Mouse (Mus musculus) CH12.LX (cell line): ENCODE results near the gene Minpp1. TPM values are rescaled to one million over a fixed set of nuclear protein-coding genes. Genes with fewer than 3 reads are reported as not detected.

Experiments used
- DNase-seq: peaks from one replicate; pipeline ENCODE4 v3.0.0-alpha.2; 2013; ENCODE audit errors: extremely low read depth
- H3K27ac ChIP-seq: 2 replicates; pipeline ENCODE4 v1.5.1; 2012; ENCODE audit warnings: low read depth, mild to moderate bottlenecking, control low read depth, moderate library complexity; ENCODE audit not compliant: insufficient read depth
- H3K27me3 ChIP-seq: replicated peaks from 2 replicates; pipeline ENCODE3; 2012; ENCODE audit warnings: inconsistent platforms
- H3K36me3 ChIP-seq, 2 experiments: replicated peaks in 1 of 2; 2 replicates each; pipeline versions ENCODE3 to v1.6.1; 2012; ENCODE audit warnings: inconsistent platforms in 1 of 2, low read length in 1 of 2, mild to moderate bottlenecking in 1 of 2, mixed read lengths in 1 of 2, moderate library complexity in 1 of 2; ENCODE audit not compliant: control insufficient read depth in 1 of 2, insufficient read depth in 1 of 2
- H3K4me1 ChIP-seq, 2 experiments: 2 replicates each; pipeline ENCODE4 v1.6.1; 2012; ENCODE audit warnings: inconsistent platforms in 1 of 2, moderate library complexity in 1 of 2; ENCODE audit not compliant: insufficient read depth in 2 of 2, control insufficient read depth in 1 of 2
- H3K4me2 ChIP-seq: 2 replicates; pipeline ENCODE4 v1.6.1; 2012; ENCODE audit warnings: low read depth, mild to moderate bottlenecking, control low read depth; ENCODE audit not compliant: poor library complexity, insufficient read depth, severe bottlenecking
- H3K4me3 ChIP-seq, 3 experiments: fragments of 150-350 bp in 1 of 3; sonication (generic) in 1 of 3; replicated peaks in 1 of 3; 2 replicates each; pipeline versions ENCODE3 to v1.5.1; 2011 to 2012; ENCODE audit warnings: low read depth in 2 of 3, low read length in 2 of 3, mild to moderate bottlenecking in 2 of 3, moderate library complexity in 2 of 3, control low read depth in 1 of 3, improper control_type of control experiment in 1 of 3, inconsistent platforms in 1 of 3, mixed read lengths in 1 of 3; ENCODE audit not compliant: poor library complexity in 1 of 3
- H3K79me2 ChIP-seq: replicated peaks from 2 replicates; pipeline ENCODE4 v1.6.1; 2012; ENCODE audit warnings: mild to moderate bottlenecking, moderate library complexity; ENCODE audit not compliant: control insufficient read depth, poor library complexity, insufficient read depth, severe bottlenecking; ENCODE audit errors: extremely low read depth
- H3K9ac ChIP-seq: 2 replicates; pipeline ENCODE4 v1.6.1; 2012; ENCODE audit warnings: low read depth, mild to moderate bottlenecking, control low read depth, moderate library complexity; ENCODE audit not compliant: insufficient read depth
- H3K9me3 ChIP-seq: replicated peaks from 2 replicates; pipeline ENCODE3; 2012; ENCODE audit warnings: low read length, inconsistent platforms, mixed read lengths
- CTCF ChIP-seq, 2 experiments: IDR thresholded peaks in 1 of 2; conservative IDR thresholded peaks in 1 of 2; 2 replicates each; pipeline ENCODE4 v1.5.1; 2011 to 2012; ENCODE audit warnings: low read depth in 2 of 2, low read length in 2 of 2, improper control_type of control experiment in 1 of 2, inconsistent platforms in 1 of 2, mild to moderate bottlenecking in 1 of 2, moderate library complexity in 1 of 2
- E2F4 ChIP-seq: IDR thresholded peaks from 2 replicates; pipeline ENCODE4 v1.6.1; 2011; ENCODE audit warnings: low read depth, low read length, improper control_type of control experiment; ENCODE audit not compliant: insufficient replicate concordance
- HCFC1 ChIP-seq: IDR thresholded peaks from 2 replicates; pipeline ENCODE4 v1.6.1; 2012; ENCODE audit warnings: low read depth, mild to moderate bottlenecking, inconsistent platforms, low read length, improper control_type of control experiment
- JUN ChIP-seq: IDR thresholded peaks from 2 replicates; pipeline ENCODE4 v1.6.1; 2011; ENCODE audit warnings: low read depth, mild to moderate bottlenecking, low read length, improper control_type of control experiment, moderate library complexity; ENCODE audit not compliant: insufficient read depth
- MAZ ChIP-seq: IDR thresholded peaks from 2 replicates; pipeline ENCODE4 v1.6.1; 2012; ENCODE audit warnings: low read depth, mild to moderate bottlenecking, inconsistent platforms, low read length, improper control_type of control experiment, moderate library complexity
- MYC ChIP-seq: IDR thresholded peaks from 2 replicates; pipeline ENCODE4 v1.6.1; 2011; ENCODE audit warnings: low read depth, mild to moderate bottlenecking, improper control_type of control experiment, low read length
- POLR2AphosphoS2 ChIP-seq: IDR thresholded peaks from 2 replicates; pipeline ENCODE4 v1.6.1; 2011; ENCODE audit warnings: low read depth, low read length, improper control_type of control experiment
- RAD21 ChIP-seq: IDR thresholded peaks from 2 replicates; pipeline ENCODE4 v1.6.1; 2011; ENCODE audit warnings: low read depth, mild to moderate bottlenecking, low read length, improper control_type of control experiment, moderate library complexity
- RCOR1 ChIP-seq: conservative IDR thresholded peaks from 2 replicates; pipeline ENCODE4 v1.6.1; 2012; ENCODE audit warnings: low read depth, mild to moderate bottlenecking, inconsistent platforms, low read length, improper control_type of control experiment
- UBTF ChIP-seq: IDR thresholded peaks from 2 replicates; pipeline ENCODE4 v1.6.1; 2012; ENCODE audit warnings: low read depth, mild to moderate bottlenecking, inconsistent platforms, low read length, improper control_type of control experiment, moderate library complexity
- USF2 ChIP-seq: conservative IDR thresholded peaks from 2 replicates; pipeline ENCODE4 v1.6.1; 2011; ENCODE audit warnings: low read depth, low read length, improper control_type of control experiment
- ZC3H11A ChIP-seq: IDR thresholded peaks from 2 replicates; pipeline ENCODE4 v1.6.1; 2012; ENCODE audit warnings: low read depth, mild to moderate bottlenecking, inconsistent platforms, low read length, improper control_type of control experiment
- ZMIZ1 ChIP-seq: IDR thresholded peaks from 2 replicates; pipeline ENCODE4 v1.6.1; 2012; ENCODE audit warnings: low read depth, mild to moderate bottlenecking, inconsistent platforms, low read length, improper control_type of control experiment
- dilution Hi-C: fragments of 300-500 bp; cut with MboI; formaldehyde crosslinking; loops from 2 replicates; pipeline ENCODE4 v1.14.3; 2020; ENCODE audit warnings: low sequenced_read_pairs; ENCODE audit not compliant: extremely low pct_unique_long_range_greater_than_20kb, extremely low pct_ligation_motif_present
- in situ Hi-C: fragments of 300-500 bp; cut with MboI; formaldehyde crosslinking; loops from 3 replicates; pipeline ENCODE4 v1.14.3; 2019; ENCODE audit warnings: low sequenced_read_pairs, low pct_ligation_motif_present, low pct_unique_long_range_greater_than_20kb, mixed read lengths
- polyA plus RNA-seq: library from polyadenylated mRNA; unstranded; fragments of >175 nt; gene quantifications from 2 replicates; pipeline ENCODE4 v1.2.1, GENCODE M21; 2012; ENCODE audit warnings: low read depth; ENCODE audit not compliant: insufficient read length
- total RNA-seq, 2 experiments: library from RNA; depleted of rRNA; stranded (reverse); fragments of 300-350 nt in 1 of 2; fragments of >200 nt in 1 of 2; gene quantifications; 2 replicates each; pipeline ENCODE4 v1.2.3; 2012 to 2014

Minpp1 gene
- total and polyA plus RNA-seq, 3 experiments = 50.5 to 73.2 (median 50.7) TPM

- in situ Hi-C loops = no loop called here
- Histone ChIP-seq H3K4me2 (no peak overlapping the region), H3K27me3 (no peaks in the 10 kb centered on the region), H3K36me3 (peaks cover 38 to 87% of the 10 kb centered on the region in 2 experiments), H3K4me1 (no peaks in the 10 kb centered on the region), H3K4me3 (no peak overlapping the region), H3K27ac (no peak overlapping the region), H3K9ac (no peak overlapping the region), H3K9me3 (peaks cover 8% of the 10 kb centered on the region), H3K79me2 (peaks cover 4% of the 10 kb centered on the region)
- dilution Hi-C loops = no loop called here
- TF ChIP-seq RAD21 (peak; percentile 8), MAZ (no peak), CTCF (conservative IDR thresholded peaks at IDR 0.05 in 1 of 2, IDR thresholded peaks at IDR 0.05 in 1 of 2; ENCODE audit: low read depth in 2 of 2, low read length in 2 of 2) (peak; percentile 17 to 41; a peak in 2 of 4 replicates), MYC (no peak), UBTF (no peak), HCFC1 (no peak)
- DNase-seq = no peak
These were observed 26.9 kb downstream of the Minpp1 start for GRCm38 (mm10) chr19:32512518-32512917.

- no peak for DNase-seq
- no peaks in the 10 kb centered on the region for H3K79me2 ChIP-seq
- H3K27me3 ChIP-seq = no peaks in the 10 kb centered on the region
- no peak overlapping the region for H3K4me3 ChIP-seq
- peaks cover 8% of the 10 kb centered on the region for H3K9me3 ChIP-seq
- no peak for TF ChIP-seq USF2
- TF ChIP-seq RCOR1 = no peak
- no peak for TF ChIP-seq ZC3H11A
- no peak for TF ChIP-seq POLR2AphosphoS2
- no peak for TF ChIP-seq E2F4
- H3K4me1 ChIP-seq = no peaks in the 10 kb centered on the region
- in situ Hi-C loops (no loop called here), dilution Hi-C loops (no loop called here)
- peaks cover 30 to 57% of the 10 kb centered on the region in 2 experiments for H3K36me3 ChIP-seq
- no peak overlapping the region for H3K4me2 ChIP-seq
- no peak overlapping the region for H3K9ac ChIP-seq
- H3K27ac ChIP-seq = no peak overlapping the region
These were observed 31.0 kb downstream of the Minpp1 start for GRCm38 (mm10) chr19:32516575-32516974.

DNA sequence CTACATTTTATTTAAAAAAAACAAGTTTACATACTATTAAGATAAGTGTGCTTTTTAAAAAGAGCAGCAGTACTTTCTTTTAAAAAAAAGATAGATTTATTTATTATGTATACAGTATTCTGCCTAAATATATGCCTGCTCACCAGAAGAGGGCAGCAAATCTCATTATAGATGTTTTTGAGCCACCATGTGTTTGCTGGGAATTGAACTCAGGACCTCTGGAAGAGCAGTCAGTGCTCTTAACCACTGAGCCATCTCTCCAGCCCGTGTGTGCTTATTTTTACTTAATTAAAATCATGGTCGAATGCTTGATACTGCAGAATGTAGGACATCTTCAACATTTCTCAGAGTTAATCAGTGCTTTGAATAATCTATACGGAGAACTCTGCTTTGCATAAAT, 35.9 kb downstream of the Minpp1 start:
- DNase-seq = peak; percentile 7
- no peaks in the 10 kb centered on the region for H3K27me3 ChIP-seq
- no peak overlapping the region for H3K27ac ChIP-seq
- H3K36me3 ChIP-seq = peaks cover 6 to 13% of the 10 kb centered on the region in 2 experiments
- H3K79me2 ChIP-seq = no peaks in the 10 kb centered on the region
- peaks cover 3% of the 10 kb centered on the region for H3K9me3 ChIP-seq
- H3K4me1 ChIP-seq = peaks cover 4 to 23% of the 10 kb centered on the region in 2 experiments
- H3K9ac ChIP-seq = no peak overlapping the region
- no peak overlapping the region for H3K4me2 ChIP-seq
- dilution Hi-C loops = no loop called here
- H3K4me3 ChIP-seq = no peak overlapping the region
- TF ChIP-seq JUN (no peak), ZMIZ1 (no peak), CTCF (conservative IDR thresholded peaks at IDR 0.05 in 1 of 2, IDR thresholded peaks at IDR 0.05 in 1 of 2; ENCODE audit: low read depth in 2 of 2, low read length in 2 of 2) (peak in 1 of 2 experiments; percentile 32; a peak in 2 of 4 replicates), RAD21 (peak; percentile 26), MYC (peak; percentile 43; the same call in 1 of the 2 replicates)
- in situ Hi-C loops = no loop called here
